Mouse (Mus musculus) thymus, adult 2 months (tissue): Measurements from ENCODE around the gene Trpc7.

ENCODE experiments used
- CTCF ChIP-seq: fragments of 200-500 bp; IDR thresholded peaks from 2 replicates; pipeline ENCODE4 v1.5.1; 2012; ENCODE audit warnings: mild to moderate bottlenecking, control low read depth, low read length, moderate library complexity, borderline replicate concordance; ENCODE audit not compliant: control insufficient read depth, poor library complexity, insufficient read depth; ENCODE audit errors: extremely low read depth
- POLR2A ChIP-seq: fragments of 200-500 bp; IDR thresholded peaks from 2 replicates; pipeline ENCODE4 v1.6.1; 2012; ENCODE audit warnings: mild to moderate bottlenecking, low read length, control low read depth, moderate library complexity; ENCODE audit not compliant: control insufficient read depth, poor library complexity, insufficient read depth; ENCODE audit errors: extremely low read depth

DNA sequence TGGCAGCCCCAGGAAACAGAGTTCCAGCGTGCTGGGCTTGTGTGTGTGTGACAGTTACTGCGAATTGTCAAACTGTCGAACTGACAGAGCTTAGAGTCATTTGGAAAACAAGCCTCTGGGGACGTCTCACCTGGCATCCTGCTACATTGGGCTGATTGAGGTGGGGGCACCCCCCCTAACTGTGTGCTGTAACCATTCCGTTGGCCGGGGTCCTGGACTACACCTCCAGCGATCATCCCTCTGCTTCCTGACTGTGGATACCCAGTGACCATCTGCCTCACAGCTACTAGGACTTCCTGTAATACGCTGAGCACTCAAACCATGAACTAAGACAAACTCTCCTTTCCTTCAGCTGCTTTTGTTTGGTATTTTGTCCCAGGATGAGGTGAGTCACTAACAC lies 41.3 kb downstream of the Trpc7 start:
- no peak for TF ChIP-seq CTCF
- no peak for TF ChIP-seq POLR2A
